Mouse (Mus musculus) cerebellum, adult 2 months (tissue): Measurements from ENCODE around the gene Dlgap1.

Source experiments
- CTCF ChIP-seq: fragments of 200-500 bp; IDR thresholded peaks from 2 replicates; pipeline ENCODE4 v1.5.1; 2011; ENCODE audit warnings: low read depth, mild to moderate bottlenecking, control low read depth, low read length, moderate library complexity, borderline replicate concordance; ENCODE audit not compliant: insufficient read depth
- POLR2A ChIP-seq: fragments of 200-500 bp; IDR thresholded peaks from 2 replicates; pipeline ENCODE4 v1.6.1; 2011; ENCODE audit warnings: low read length, control low read depth, borderline replicate concordance; ENCODE audit not compliant: insufficient read depth

GRCm38 (mm10) chr17:70847086-70847485, 878.2 kb downstream of the Dlgap1 start:
- TF ChIP-seq CTCF, result no peak
- TF ChIP-seq POLR2A, result no peak
